Mouse (Mus musculus) liver, embryonic 16.5 days (tissue): ENCODE data around the gene Apex1. TPM values are rescaled to one million over a fixed set of nuclear protein-coding genes. Genes with fewer than 3 reads are reported as not detected.
"Not testable (repeated sequence)": the region's sequence is repeated elsewhere in the genome, so short reads cannot be mapped to it uniquely, and the experiment has no call there.

ENCODE experiments used
- ATAC-seq: fragments of 200-750 bp; cut with Nextera tagmentation; 2 replicates; pipeline ENCODE4 v1.8.0; 2017; ENCODE audit warnings: low read depth, mild to moderate bottlenecking, moderate number of reproducible peaks, moderate library complexity
- H3K27ac ChIP-seq: fragments of 300-500 bp; sonication (generic); 2 replicates; pipeline ENCODE4 v1.5.1; 2014; ENCODE audit warnings: mild to moderate bottlenecking, low read length
- H3K27me3 ChIP-seq: fragments of 300-500 bp; sonication (generic); 2 replicates; pipeline ENCODE4 v1.6.1; 2014; ENCODE audit warnings: low read depth, low read length, mixed read lengths; ENCODE audit not compliant: control insufficient read depth, insufficient read depth
- H3K36me3 ChIP-seq: fragments of 300-500 bp; sonication (generic); 2 replicates; pipeline ENCODE4 v1.6.1; 2014; ENCODE audit warnings: mild to moderate bottlenecking; ENCODE audit not compliant: control insufficient read depth, insufficient read depth
- H3K4me1 ChIP-seq: fragments of 300-500 bp; sonication (generic); 2 replicates; pipeline ENCODE4 v1.6.1; 2014; ENCODE audit warnings: low read depth, low read length, mixed read lengths; ENCODE audit not compliant: control insufficient read depth
- H3K4me2 ChIP-seq: fragments of 300-500 bp; sonication (generic); 2 replicates; pipeline ENCODE4 v1.6.1; 2014; ENCODE audit warnings: low read depth, low read length, mixed read lengths
- H3K4me3 ChIP-seq: fragments of 300-500 bp; sonication (generic); 2 replicates; pipeline ENCODE4 v1.5.1; 2014; ENCODE audit warnings: low read depth, mild to moderate bottlenecking, low read length
- H3K9ac ChIP-seq: fragments of 300-500 bp; sonication (generic); 2 replicates; pipeline ENCODE4 v1.6.1; 2014; ENCODE audit warnings: low read depth, low read length
- H3K9me3 ChIP-seq: fragments of 300-500 bp; sonication (generic); replicated peaks from 2 replicates; pipeline ENCODE4 v1.6.1; 2016; ENCODE audit warnings: low read length; ENCODE audit not compliant: control insufficient read depth
- WGBS: fragments of 180-500 bp; shearing (Covaris S2); extraction: QIAGEN DNeasy Blood & Tissue Kit; methylation state at CpG from one replicate; pipeline ENCODE4 v1.1.7; 2014; ENCODE audit not compliant: insufficient replicate concordance; 5-methylcytosine and 5-hydroxymethylcytosine counted together
- polyA plus RNA-seq: library from polyadenylated mRNA; unstranded; fragments of >200 nt; fragmentation: Nextera tagmentation; extraction: Ambion mirVana; gene quantifications from 2 replicates; pipeline ENCODE4 v1.2.1, GENCODE M21; 2015

Gene Apex1
- polyA plus RNA-seq, 1 experiment from 2014 or later = 61.8 TPM

- H3K36me3 ChIP-seq = no peaks in the 10 kb centered on the region
- WGBS = 55% methylated on average over 1 of the region's 1 CpGs
- H3K4me2 ChIP-seq = no peak overlapping the region
- no peak overlapping the region for H3K27ac ChIP-seq
- H3K4me1 ChIP-seq = peaks cover 7% of the 10 kb centered on the region
- no peak for ATAC-seq
- no peaks in the 10 kb centered on the region for H3K27me3 ChIP-seq
- H3K4me3 ChIP-seq = no peak overlapping the region
- H3K9me3 ChIP-seq = no peaks in the 10 kb centered on the region
- H3K9ac ChIP-seq = no peak overlapping the region
Observed at GRCm38 (mm10) chr14:50936649-50937048, 11.9 kb downstream of the Apex1 start.

DNA sequence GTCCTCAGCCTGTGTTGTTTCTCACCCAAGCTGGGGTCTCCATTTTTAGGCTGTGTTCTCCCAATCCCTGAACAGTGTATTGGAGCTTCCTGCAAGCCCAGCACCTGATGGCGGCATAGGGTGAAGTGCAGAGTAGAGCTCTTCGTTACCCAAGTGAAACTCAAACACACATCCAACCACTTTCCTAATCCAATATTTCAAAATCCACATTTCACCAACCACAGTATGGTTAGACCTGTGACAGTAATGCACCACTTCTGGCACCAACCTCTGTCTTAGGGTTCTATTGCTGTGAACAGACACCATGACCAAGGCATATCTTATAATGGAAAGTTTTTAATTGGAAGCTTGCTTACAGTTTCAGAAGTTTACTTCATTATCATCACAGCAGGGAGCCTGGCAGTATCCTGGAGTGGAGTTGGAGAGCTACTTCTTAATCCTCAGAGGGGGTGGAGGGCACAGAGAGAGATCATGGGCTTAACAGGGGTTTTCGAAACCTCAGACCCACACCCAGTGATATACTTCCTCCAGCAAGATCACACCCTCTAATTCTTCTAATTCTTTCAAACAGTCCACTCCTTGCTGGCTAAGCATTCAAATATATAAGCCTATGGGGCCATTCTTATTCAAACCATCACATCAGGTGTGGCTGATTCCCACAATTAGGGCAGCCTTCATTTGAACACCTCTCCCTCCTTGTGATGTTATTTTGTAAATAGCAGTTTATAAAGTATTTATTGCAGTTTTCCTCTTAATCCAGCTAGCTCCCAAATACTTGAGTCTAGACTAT lies 13.5 kb downstream of the Apex1 start:
- no peak overlapping the region for H3K9ac ChIP-seq
- no peak overlapping the region for H3K4me2 ChIP-seq
- H3K27ac ChIP-seq = no peak overlapping the region
- H3K36me3 ChIP-seq = no peaks in the 10 kb centered on the region
- no peaks in the 10 kb centered on the region for H3K27me3 ChIP-seq
- 66% methylated on average over 3 of the region's 3 CpGs for WGBS
- H3K4me1 ChIP-seq = no peaks in the 10 kb centered on the region
- H3K9me3 ChIP-seq = no peaks in the 10 kb centered on the region
- ATAC-seq = no peak
- no peak overlapping the region for H3K4me3 ChIP-seq

DNA sequence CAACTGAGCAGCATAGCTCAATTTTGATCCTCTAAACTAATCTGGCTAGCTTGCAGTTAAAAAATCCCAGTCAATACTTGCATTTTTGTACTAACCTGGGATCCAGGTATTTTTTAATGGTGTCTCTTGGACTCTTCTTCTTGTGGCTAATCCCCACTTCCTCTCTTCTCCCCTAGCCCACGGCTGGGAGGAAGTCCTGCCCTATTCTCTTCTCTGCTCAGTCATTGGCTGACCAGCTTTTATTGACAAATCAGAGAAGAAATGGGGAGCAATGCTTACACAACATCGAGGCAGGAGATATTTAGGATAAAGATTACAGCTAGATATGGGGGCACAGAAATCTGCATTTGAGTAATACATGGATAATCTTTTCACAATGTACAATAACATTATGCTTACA lies 14.2 kb downstream of the Apex1 start:
- Histone ChIP-seq H3K36me3 (no peaks in the 10 kb centered on the region), H3K4me2 (no peak overlapping the region), H3K27ac (no peak overlapping the region), H3K27me3 (no peaks in the 10 kb centered on the region), H3K4me3 (no peak overlapping the region), H3K4me1 (peaks cover 3% of the 10 kb centered on the region), H3K9ac (no peak overlapping the region), H3K9me3 (no peaks in the 10 kb centered on the region)
- 7% methylated on average over 2 of the region's 2 CpGs for WGBS
- no peak for ATAC-seq

- Histone ChIP-seq H3K4me2 (peak within 1 kb of the TSS; percentile 85), H3K9ac (peak within 1 kb of the TSS; percentile 79), H3K9me3 (no peaks in the 10 kb centered on the region), H3K27ac (peak within 1 kb of the TSS; percentile 92), H3K27me3 (no peaks in the 10 kb centered on the region), H3K4me3 (peak within 1 kb of the TSS; percentile 72), H3K4me1 (peaks cover 7% of the 10 kb centered on the region), H3K36me3 (peaks cover 3% of the 10 kb centered on the region; the same call in 1 of the 2 replicates)
- 6% methylated on average over 31 of the region's 31 CpGs for WGBS
- peak; percentile 97 for ATAC-seq
Observed at GRCm38 (mm10) chr14:50943932-50944667, 19.3 kb downstream of the Apex1 start, which contains the start of gene Gm49342. TSS of gene Gm49342 (plus strand) at chr14:50944517.

DNA sequence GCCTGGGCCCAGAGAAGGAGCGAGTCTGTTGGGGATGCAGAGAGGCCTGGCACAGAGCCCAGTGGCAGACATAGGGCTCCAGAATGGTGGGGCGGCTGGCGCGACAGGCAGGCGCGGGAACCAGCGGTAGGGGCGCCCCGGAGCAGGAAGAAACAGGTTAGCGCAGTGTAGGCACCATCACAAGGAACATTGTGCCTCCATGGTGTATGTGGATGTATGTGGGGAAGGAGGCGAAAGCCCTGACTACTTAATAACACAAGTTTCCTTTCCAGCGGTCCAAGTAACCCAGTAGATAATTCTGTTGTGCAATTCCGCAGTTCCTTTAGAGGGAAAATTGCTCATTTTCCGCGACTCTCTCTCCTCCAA lies 19.9 kb downstream of the Apex1 start:
- H3K9me3 ChIP-seq, H3K27me3 ChIP-seq, H3K4me1 ChIP-seq, H3K36me3 ChIP-seq: not testable (repeated sequence)
- WGBS = 0% methylated on average over 15 of the region's 15 CpGs
- Histone ChIP-seq H3K4me2 (peak overlapping the region; percentile 85), H3K27ac (peak overlapping the region; percentile 92), H3K9ac (peak overlapping the region; percentile 79), H3K4me3 (peak overlapping the region; percentile 72)
- peak; percentile 85 for ATAC-seq

- H3K4me3 ChIP-seq = peak overlapping the region; percentile 72
- H3K4me2 ChIP-seq = peak overlapping the region; percentile 85
- H3K4me1 ChIP-seq, H3K27me3 ChIP-seq, ATAC-seq, H3K9me3 ChIP-seq, H3K36me3 ChIP-seq: not testable (repeated sequence)
- H3K27ac ChIP-seq = peak overlapping the region; percentile 92
- H3K9ac ChIP-seq = peak overlapping the region; percentile 79
- 4% methylated on average over 6 of the region's 6 CpGs for WGBS
Observed at GRCm38 (mm10) chr14:50945081-50945480, 20.3 kb downstream of the Apex1 start.

DNA sequence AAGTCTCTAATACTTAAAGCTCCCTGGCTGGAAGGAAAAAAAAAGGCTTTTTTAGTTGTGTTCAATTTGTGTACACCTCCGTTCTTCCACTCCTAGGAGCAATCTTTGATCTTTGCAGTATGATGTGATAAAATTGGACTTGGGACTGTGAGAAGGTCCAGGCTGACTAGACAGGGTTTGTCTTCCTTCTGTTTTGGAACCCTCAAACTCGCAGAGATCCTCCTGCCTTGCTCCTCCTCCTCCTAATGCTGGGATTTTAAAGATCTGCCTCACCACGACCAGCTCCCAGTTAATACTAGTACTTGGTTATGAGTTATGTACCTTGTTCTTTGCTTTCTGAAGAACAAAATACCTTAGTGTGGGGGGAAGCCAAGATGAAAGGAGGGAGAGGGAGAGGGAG lies 20.8 kb downstream of the Apex1 start:
- H3K4me1 ChIP-seq, H3K27me3 ChIP-seq, ATAC-seq, H3K9me3 ChIP-seq, H3K36me3 ChIP-seq: not testable (repeated sequence)
- WGBS = 4% methylated on average over 3 of the region's 3 CpGs
- H3K4me2 ChIP-seq = peak overlapping the region; percentile 85
- peak overlapping the region; percentile 79 for H3K9ac ChIP-seq
- H3K27ac ChIP-seq = peak overlapping the region; percentile 92
- peak overlapping the region; percentile 72 for H3K4me3 ChIP-seq

DNA sequence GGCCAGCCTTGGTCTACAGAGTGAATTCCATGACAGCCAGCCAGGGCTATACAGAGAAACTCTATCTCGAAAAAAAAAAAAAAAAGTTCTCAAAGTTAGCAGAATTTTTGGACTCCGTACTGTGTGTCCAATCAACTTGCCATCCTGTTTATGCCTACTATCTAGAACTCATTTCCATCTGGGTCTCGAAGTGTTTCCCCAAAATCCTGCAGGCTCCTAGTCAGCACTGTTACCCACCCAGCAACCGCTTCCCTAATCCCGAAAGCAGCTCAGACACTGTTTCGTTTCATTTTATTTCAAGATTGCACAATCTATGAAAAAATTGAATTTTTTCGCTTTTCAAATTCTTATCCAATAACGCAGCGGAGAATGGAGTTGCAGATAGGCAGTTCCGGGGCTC lies 30.7 kb downstream of the Apex1 start:
- Histone ChIP-seq H3K9me3 (no peaks in the 10 kb centered on the region), H3K4me1 (peaks cover 26% of the 10 kb centered on the region), H3K9ac (no peak overlapping the region), H3K27ac (peak overlapping the region; percentile 87), H3K27me3 (no peaks in the 10 kb centered on the region), H3K4me2 (peak overlapping the region; percentile 69), H3K36me3 (peaks cover 8% of the 10 kb centered on the region), H3K4me3 (peak overlapping the region; percentile 60; the same call in 1 of the 2 replicates)
- ATAC-seq = no peak
- 67% methylated on average over 10 of the region's 10 CpGs for WGBS

DNA sequence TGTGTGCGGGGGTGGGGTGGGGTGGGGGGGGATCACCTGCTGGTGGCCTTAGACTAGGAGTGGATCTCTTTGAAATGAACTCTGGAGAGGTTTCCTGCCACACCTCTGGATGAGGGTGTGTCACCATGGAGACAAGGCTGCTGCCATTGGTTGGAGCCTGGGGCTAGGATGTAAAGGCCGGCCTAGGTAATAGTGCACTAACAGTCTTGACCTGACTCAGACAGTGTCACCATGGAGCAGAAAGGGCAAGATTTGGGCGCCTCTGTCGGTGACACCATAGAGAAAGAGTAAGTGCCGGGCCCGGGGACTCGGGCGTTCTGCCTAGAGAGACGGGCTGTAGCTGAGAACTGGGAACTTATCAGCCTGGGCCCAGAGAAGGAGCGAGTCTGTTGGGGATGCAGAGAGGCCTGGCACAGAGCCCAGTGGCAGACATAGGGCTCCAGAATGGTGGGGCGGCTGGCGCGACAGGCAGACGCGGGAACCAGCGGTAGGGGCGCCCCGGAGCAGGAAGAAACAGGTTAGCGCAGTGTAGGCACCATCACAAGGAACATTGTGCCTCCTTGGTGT lies 31.3 kb downstream of the Apex1 start, which contains the start of gene Pnp2:
Pnp2 (plus strand) TSS at position 51 of the 567 bp plus-strand sequence.
- H3K27me3 ChIP-seq, H3K36me3 ChIP-seq, H3K9me3 ChIP-seq: not testable (repeated sequence)
- ATAC-seq = peak; percentile 82
- peak within 1 kb of the TSS; percentile 87 for H3K27ac ChIP-seq
- WGBS = 9% methylated on average over 19 of the region's 19 CpGs
- H3K9ac ChIP-seq = peak within 1 kb of the TSS; percentile 64
- peak within 1 kb of the TSS; percentile 69 for H3K4me2 ChIP-seq
- peaks cover 26% of the 10 kb centered on the region for H3K4me1 ChIP-seq
- H3K4me3 ChIP-seq = peak within 1 kb of the TSS; percentile 60
